Mouse (Mus musculus): Measurements from ENCODE around the gene Opcml.

Gene Opcml

DNA sequence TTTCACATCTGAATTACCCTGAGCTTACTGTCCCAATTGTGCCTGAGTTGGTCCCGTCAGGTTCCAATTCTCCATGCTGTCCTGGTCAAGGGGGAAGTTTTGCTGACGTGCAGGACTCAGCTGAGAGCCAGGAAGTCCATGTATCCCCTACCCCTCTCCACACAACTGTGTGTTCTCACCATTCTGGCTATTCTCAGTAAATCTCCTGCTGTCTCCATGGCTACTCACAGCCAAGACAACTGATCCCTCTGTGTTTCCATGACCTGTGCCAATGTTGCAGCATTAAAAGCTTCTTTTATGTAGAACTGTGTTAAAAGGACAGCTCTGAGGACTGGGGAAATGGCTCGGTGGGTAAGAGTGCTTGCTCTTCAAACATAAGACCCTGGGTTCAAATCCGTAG lies 373.4 kb downstream of the Opcml start:
- CTCF ChIA-PET: no interaction called here

DNA sequence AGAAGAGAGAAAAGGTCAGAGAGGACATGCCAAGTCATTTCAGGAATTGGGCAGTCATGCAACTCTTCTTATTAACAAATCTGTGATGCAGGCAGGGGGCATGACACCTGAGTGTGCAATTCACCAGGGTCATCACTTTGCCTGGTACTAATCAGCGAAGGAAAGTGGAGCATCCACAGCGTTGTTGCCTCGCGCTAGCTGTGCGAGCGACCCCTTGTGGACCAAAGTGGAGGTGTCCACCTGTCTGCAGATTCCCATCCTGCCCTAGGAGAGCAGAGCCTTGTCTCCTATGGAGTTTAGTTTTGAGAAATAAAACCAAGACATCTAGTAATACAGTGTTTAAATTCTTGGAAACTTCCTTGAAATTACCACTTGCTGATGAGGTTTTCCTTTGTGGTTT lies 381.3 kb downstream of the Opcml start:
- CTCF ChIA-PET: no interaction called here

DNA sequence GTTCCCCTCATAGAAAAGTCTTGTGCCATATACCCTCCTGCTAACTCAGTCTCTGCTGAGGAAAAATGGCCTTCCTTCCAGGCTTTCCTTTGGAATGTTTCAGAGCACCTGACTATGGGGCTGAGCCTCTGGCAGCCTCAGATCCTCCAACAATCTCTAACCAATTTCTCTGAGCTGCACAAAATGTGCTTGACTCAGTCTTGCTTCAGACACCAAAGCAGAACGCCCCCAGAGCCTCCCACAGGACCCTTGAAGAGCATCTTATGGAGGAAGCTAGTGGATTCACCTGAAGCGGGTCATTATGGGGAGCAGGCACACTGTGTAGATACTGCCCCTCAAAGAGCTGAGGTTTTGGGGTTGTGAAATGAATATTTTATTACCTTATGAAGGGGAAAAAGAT lies 386.5 kb downstream of the Opcml start:
- CTCF ChIA-PET: no interaction called here

DNA sequence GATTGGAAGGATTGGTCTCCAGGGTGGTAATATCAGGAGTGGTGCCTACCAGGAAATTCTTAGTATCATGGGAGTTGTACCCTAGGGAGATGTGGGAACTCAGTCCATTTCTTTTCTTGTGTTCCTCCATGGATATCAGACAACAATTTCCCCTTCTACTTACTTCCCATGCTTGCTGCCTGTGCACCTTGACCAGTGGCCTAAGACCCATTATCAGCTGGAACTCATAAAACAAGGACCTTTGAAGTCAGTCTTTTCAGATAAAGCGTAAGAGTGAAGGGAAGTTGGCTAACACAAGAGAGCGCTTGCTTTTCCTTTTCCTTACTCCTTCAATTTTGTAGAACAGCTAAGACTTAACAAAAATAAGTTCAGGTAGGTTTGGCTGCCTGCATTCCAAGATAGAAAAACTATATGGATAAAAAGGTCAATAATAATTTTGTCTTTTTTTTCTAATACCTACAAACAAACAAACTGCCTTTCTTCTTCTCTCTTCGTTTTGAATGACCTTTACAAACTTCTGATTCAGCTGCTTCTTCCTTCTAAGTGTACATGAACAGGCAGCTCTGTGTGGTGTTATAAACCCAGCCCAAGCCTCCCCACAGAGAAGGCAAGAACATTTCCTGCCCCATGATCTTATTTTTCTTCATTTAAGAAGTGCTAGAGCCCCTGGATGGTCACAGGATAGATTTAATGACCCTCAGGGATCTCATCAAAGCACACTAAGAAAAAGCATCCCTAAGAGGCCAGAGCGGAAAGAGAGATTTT lies 387.7 kb downstream of the Opcml start:
- CTCF ChIA-PET: no interaction called here

DNA sequence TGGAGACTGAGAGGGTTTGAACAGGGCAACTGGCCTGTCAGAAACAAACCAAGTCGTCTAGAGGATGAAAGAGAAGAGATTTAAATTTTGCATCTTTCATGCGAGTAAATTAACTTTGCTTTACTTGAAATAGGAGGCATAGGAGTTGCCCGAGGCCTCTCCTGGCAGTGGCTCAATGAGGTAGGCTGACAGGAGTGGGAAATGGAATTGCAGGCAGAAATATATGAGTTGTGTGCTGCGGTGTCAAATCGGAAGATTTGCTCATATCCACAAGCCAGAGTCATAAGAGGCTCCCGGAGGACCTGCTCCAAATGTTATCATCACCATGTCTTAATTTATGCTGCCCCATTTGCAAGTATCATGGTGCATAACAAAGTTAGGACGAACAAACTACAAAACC lies 391.3 kb downstream of the Opcml start:
- CTCF ChIA-PET: no interaction called here

DNA sequence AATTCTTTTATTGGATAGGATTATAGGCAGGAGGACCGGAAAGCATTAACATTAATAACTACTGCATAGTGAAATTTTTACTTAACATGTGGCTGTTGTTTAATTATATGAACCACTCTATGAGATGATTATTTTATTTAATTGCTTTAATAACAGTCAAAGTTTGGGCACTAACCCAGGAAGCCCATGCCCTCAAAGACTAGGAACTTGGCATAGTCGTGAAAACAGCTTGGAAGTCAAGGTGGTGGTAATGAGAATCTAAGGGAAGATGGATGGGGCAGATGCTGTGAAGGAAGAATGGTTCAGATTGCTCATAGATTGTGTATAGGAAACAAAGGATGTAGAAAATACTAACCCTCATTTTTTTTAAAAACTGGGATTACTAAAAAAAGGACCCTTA lies 399.7 kb downstream of the Opcml start:
- CTCF ChIA-PET: no interaction called here

DNA sequence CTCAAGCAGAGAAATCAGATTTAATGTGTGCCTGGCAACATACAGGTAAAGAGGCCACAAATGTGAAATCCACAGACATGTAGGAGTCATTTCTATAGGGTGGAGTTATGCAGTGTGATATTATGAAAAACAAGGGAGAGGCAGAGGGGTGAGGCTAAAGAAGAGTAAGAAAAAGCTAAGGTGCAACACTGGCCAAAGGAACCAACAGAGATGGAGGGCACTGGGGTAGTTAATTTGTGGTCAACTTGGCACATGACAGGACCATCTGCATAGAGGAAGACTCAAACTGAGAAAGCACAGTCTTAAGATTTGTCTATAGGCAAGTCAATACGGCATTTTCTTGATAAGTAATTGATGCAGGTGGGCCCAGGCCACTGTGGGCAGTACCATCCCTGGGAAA lies 400.2 kb downstream of the Opcml start:
- CTCF ChIA-PET: no interaction called here

DNA sequence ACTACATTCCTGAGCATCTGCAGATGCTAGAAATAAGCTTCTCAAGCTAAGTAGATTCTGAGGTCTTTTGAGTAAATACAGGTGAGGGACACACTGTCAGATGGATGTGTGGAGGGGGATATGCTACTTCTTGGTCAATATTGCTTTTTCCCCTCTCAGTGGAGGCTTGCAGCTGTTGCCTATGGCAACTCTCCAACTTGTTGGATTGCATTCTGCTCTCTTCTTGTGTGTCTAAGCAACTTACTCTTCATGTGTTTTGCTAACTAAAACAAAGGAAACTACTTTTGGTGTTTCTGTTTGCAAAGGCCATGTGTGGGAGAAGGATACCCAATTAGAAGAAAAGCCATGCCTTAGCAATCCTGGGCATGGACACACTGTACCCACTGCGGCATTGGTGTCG lies 406.0 kb downstream of the Opcml start:
- CTCF ChIA-PET: no interaction called here

DNA sequence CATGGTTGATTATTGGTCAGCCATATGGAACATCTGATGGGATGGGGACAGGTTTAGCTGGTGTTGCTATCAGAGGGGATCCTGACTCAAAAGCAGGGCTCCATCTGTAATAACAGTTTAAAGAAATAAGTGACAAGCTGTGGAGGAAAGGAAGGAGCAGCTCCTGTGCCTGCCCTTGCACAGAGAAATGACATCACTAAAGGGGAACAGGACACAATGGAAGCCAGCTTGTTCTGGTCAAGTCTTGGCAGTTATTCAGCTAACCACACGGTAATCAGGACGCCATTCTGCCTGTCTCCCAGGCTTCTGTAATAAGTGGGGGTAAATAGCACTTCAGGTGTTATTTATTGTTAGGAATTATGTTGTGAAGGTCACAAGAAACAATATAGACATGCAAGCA lies 406.5 kb downstream of the Opcml start:
- CTCF ChIA-PET: no interaction called here

DNA sequence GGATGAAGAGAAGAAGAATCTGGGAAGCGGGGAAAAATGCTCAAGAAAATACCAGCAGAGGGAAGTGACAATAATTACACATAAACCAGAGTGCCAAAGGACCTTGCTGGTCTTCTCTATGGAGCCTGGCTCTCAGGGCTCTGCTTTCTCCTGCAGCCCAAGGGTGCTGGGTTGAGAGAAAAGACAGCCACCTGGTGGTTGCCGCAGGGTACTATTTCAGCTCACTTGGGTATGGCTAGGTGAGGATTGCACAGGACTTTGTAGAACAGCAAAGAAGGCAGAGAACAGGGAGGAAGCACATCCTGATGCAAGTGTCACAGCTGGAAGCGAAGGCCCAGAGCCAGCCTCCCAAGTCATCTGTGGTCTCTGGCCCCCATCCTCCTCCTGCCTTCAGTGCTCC lies 407.1 kb downstream of the Opcml start:
- CTCF ChIA-PET: no interaction called here

DNA sequence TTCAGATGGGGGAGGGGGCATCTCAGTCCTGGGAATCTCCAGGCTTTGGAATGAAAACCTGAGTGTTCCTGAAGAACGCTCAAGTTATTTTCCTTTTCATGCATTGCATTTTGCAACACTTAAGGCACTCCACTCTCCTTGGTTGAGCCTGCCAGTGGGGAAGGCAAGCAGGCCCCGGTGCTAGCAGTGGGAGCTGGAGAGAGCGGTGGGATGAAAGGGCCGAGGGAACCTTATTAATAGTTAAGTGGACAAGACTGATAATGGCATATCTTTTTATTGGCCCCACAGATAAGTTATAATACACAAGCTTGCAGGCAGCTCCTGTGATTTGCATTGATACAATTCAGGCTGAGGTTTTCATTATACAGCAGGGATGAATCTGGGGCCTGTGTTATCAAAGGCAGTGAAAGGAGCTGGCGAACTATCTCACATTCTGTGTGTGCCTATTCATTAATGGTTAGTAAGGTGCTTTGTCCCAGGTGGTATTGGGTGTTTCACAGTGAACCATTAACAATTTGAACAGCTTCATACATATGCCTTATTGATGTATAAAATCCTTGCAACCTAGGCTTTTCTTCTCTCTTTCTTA lies 407.6 kb downstream of the Opcml start:
- CTCF ChIA-PET: no interaction called here

DNA sequence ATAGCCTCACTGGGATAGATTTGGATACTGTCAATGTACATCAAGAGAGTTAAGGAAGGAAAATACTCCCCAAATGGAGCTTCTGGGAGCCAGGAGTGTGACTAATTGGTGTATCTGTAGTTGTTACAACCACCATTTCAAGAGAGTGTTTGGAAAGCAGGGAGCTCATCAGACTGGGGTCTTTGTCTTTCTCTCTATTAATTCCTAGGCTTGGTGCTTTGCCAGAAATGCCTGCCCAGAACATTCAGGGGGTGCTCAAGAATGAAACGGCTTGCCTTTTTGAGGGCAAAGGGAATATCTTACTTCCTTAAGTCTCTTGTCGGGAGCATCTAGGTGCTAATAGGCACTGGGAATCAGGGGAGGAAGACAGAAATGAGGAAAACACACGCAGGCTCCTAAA lies 416.9 kb downstream of the Opcml start:
- CTCF ChIA-PET: no interaction called here

DNA sequence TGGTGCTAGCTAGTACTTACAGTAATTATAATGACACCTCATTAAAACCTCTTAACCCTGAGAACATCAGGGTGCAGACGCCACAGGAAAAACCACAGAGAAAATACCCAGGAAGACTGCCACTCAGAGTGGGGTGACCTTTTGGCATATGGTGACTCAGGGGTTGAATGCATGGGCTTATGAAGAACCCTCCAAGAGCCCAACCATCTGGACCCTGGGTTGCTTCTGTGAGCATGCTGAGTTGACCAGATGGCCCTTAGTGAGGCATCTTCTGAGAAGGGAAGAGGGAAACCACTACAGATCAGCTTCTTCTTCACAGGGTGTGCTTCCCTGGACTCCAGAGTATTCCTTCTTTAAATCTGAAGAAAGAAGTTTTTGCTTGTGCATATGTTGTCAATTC lies 418.1 kb downstream of the Opcml start:
- CTCF ChIA-PET: no interaction called here

DNA sequence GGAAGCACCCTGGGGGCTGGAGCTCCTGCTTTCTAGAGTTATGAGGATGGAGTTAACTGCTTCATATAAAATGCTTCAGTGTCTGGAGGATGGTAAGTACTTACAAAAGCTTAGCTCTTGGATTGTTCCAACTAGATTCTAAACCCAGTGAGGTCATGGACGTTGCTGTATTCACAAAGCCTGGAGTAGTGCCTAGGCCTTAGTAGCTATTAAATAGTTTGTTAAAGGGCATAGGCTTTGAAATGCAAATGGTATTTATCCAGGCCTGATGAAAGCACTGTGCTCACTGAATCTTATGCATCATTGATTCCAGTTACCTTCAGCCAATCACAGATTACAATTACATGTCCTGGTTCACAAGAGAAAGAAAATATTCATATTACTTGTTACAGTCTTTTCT lies 421.3 kb downstream of the Opcml start:
- CTCF ChIA-PET: no interaction called here

DNA sequence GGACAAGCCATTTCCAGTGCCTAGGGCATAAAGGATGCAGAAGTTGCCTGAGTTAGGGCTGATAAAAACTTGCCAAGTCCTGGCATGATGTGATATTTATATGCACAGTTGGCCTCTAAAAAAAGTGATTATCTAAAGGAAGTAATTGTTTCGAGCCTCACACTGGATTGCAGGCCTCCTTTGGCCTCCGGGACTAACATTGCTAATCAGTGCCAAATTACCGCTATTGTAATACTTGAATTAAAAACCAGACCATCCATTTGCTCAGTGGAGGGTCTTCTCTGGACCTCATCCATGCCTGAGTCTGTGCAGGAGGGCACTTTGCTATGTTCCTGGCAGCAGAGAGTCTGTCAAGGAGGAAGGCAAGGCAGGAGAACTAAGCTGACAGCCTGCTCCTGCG lies 423.3 kb downstream of the Opcml start:
- CTCF ChIA-PET: no interaction called here

DNA sequence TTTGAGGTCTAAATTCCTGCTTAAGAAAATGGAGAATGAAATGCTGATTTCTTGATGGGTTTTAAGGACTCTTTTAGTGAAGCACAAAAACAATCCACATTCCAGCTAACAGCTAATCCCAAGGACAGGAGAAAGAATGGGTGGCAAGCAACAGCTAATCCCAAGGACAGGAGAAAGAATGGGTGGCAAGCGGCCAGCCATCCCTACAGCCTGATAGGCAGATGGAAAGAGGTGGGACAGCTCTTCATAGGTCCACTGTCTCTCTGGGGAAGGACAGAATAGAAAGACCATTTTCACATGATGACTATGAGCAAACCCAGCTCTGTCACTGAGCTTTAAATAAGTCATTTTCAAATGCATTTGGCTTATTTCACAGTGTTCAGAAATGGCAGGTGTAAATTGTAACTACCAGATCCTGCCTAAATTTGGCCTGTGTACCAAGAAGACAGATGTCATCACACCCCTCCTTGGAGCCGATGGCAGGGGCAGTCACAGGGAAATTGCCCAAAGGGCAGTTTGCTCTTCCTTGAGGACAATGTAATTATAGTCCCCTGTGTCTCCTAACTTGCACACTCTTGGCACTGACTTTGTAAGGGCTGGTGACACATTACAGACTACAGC lies 427.6 kb downstream of the Opcml start:
- CTCF ChIA-PET: no interaction called here

DNA sequence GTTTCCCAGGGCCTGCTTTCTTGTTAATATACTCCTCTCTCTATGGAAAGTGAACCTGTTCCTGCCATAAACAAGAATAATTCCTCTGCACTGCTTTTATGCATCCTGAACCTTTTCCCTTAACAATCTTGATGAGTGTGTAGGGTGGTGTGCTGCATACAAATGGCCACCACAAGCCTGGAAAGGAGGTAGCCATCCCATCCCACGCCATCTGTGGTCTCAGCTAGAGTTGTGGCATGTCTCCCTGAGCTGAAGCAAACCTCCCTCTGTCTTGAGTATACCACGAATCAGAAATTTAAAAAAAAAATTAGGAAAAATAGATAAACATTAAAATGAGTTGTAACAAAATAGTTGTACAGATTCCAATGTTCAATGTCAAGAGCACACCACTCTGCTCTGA lies 432.2 kb downstream of the Opcml start:
- CTCF ChIA-PET: no interaction called here

DNA sequence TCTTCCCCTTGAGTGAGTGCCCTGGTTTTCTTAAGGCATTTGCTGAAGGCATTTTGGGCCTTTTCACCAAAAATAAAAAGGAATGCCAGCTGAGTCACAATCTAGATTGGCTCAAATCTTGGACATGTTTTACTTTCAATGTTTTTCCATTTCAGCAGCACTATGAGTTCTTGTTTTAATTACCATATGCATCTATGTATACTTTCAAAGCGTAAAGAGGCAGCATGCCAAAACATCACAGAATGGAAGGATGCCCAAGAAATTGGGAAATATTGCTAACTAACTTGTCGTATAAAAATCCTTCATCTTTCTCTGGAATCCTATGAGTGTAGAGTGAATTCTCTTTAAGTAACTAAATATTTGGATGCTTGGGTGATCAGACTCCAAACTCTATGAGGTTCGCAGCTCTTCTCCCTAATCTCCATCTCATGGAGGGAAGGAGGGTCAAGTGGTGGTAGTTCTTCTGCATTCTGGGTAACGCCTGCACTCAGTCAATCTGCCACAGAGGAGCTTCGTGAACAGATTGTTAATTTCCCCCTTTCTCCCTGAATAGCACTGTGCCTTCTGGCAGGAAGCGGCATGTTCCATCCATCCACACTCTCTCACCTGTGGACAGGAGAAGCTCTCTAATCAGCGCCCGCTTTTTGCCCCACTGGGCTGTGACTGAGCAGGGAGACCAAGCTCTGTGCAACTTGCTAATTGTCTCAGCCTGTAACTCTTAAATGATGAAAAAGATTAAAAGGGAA lies 435.4 kb downstream of the Opcml start:
- CTCF ChIA-PET: no interaction called here

DNA sequence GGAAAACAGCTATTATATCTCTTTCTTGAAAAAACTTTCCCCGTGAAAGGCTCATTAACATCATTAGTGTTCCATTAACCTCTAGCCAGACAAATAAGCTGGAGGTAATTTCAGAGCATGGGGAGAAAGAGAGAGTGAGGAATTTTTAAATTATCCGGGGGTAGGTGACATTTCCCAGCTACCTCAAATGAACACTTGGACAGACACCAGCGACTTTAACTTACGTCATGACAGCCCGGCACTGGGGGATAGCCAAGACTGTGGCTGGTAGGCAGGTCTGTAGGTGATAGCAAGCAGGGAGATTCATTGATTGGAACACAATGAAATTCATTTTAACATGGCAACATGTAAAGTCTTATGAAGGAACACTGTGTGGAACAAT lies 436.0 kb downstream of the Opcml start:
- CTCF ChIA-PET: no interaction called here

DNA sequence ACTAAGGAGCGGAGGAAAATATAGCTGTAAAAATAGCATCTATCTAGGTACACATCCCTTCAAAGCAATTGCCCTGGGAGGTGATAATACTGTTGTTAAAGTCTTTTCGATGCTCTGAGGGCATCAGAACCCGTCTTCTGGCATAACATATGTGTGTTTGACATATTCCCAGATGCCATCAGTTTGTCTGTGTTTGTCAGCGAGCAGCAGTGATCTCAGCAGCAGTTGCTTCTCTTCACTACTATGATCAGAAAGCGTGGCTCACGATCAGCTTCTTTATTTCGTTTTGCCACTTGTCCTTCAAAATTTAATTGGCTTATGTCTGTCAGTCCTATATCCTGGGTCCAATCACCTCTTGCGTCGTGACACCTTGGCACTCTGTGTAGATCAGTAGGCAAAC lies 447.9 kb downstream of the Opcml start:
- CTCF ChIA-PET: no interaction called here

DNA sequence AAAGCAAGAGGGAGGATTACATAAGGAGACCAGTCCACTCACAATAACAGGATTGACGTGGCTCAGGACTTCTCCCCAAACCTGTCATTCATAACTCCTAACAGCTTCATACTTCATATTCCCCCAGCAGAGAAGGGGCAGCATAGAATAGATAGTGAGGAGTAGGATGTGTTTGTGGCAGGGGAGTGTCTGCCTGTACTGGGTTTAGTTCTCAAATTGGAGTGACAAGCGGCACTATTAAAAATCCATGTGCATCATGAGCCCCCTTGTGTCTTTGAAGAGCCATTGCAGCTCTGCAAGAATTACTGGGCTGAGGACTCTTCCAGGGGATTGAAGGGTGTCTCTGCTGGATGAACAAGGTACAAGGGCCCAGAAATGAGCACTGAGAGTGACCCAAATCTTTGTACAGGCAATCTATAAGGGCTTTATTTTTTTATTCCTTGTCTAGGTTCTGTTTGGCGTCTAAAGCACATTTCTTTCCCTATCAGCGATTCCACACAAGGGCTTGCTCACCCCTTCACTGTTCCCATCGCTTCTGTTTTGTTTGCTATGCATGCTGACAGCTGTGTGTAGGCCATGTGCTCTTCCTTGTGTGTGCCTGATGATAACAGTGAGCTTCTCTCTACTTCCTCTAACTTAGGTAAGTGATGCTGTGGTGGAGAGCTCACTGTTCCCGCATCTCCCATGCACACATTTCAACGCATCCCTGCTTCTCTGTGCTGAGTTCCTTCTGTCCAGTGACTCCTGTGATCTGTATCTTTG lies 457.3 kb downstream of the Opcml start:
- CTCF ChIA-PET: no interaction called here

DNA sequence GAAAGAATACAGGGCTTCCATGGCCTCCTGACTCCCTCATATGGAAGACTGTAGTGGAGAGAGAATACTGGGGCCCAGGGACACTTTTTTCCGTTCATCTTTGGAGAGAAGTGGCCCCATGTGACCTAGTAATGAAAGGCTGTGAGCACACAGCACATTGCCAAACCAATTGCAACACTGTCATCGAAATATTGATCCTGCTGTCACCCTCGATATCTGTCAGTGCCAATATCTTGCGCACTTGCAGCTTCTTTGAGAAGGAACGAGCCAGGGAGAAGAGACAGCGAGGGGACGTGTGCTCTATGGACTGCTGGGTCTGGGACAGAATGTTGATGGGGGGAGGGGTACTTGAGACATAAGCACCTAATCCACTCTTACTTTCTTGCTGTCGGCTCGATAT lies 460.8 kb downstream of the Opcml start:
- CTCF ChIA-PET: no interaction called here
